Mouse (Mus musculus) MEL (cell line): ENCODE measurements at regions not wholly inside any gene's neighbourhood (a gene's known extent, or its start where the extent isn't known, plus 50 kb on each side); places are given as distances from the start of the nearest gene placed in this dataset.

Source experiments
- CHD2 ChIP-seq: IDR thresholded peaks from 2 replicates; pipeline ENCODE4 v1.6.1; 2011; ENCODE audit warnings: low read length, improper control_type of control experiment
- MAX ChIP-seq: IDR thresholded peaks from 2 replicates; pipeline ENCODE4 v1.6.1; 2011; ENCODE audit warnings: low read length, improper control_type of control experiment
- MYB ChIP-seq: IDR thresholded peaks from 2 replicates; pipeline ENCODE4 v1.6.1; 2011; ENCODE audit warnings: mild to moderate bottlenecking, low read depth, low read length, improper control_type of control experiment
- SIN3A ChIP-seq: IDR thresholded peaks from 2 replicates; pipeline ENCODE4 v1.6.1; 2012; ENCODE audit warnings: low read length, improper control_type of control experiment, inconsistent platforms
- ZNF384 ChIP-seq: IDR thresholded peaks from 2 replicates; pipeline ENCODE4 v1.6.1; 2012; ENCODE audit warnings: low read depth, mild to moderate bottlenecking, inconsistent platforms, low read length, improper control_type of control experiment

- TF ChIP-seq SIN3A: no peak
- no peak for TF ChIP-seq ZNF384
- TF ChIP-seq CHD2: no peak
- no peak for TF ChIP-seq MAX
- TF ChIP-seq MYB: no peak
Measured at GRCm38 (mm10) chr14:120119506-120119905, 77.3 kb upstream of the Oxgr1 start.
